Mouse (Mus musculus): ENCODE results near the gene Upk3bl.
A peak's percentile ranks its signal among the peaks of the same experiment; 100 is the strongest.
"Not testable (repeated sequence)": the region's sequence is repeated elsewhere in the genome, so short reads cannot be mapped to it uniquely, and the experiment has no call there.

Gene Upk3bl

GRCm38 (mm10) chr5:136045408-136045807 is 8.9 kb upstream of the Upk3bl start:
- peak; percentile 20 to 55 for DNase-seq (ENCODE audit: inconsistent age in 2 of 2, low spot score in 1 of 2)

DNA sequence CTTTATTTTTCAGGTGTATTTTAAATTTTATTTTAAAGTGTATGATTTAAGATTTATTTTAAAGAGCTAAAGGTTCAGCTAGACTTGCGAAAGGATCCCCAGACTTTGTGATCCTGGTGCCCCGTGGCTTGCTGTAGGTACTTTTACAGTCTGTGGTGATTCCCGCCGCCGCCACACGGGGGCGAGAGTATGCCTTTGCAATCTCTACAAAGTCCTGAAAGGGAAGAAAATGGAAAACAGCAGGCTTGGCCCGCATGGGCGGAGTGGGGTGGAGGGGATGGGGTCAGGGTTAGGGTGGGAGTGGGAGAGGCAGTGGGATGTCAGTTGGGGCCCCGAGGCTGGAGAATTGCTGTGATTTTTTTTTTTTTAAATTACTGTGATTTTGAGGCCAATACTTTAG is 8.3 kb upstream of the Upk3bl start:
- DNase-seq (ENCODE audit: inconsistent age in 2 of 2, low spot score in 1 of 2) = peak; percentile 79 to 94

DNA sequence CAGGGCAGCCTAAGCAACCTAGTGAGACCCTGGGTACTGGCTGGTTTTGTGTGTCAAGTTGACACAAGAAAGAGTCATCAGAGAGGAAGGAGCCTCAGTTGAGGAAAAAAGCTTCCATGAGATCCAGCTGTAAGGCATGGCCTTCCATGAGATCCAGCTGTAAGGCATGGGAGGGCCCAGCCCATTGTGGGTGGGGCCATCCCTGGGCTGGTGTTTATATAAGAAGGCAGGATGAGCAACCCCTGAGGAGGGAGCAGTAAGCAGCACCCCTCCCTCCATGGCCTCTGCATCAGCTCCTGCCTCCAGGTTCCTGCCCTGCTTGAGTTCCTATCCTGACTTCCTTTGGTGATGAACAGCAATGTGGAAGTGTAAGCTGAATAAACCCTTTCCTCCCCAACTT is 5.8 kb upstream of the Upk3bl start:
- not testable (repeated sequence) for DNase-seq (ENCODE audit: inconsistent age in 2 of 2, low spot score in 1 of 2)

DNA sequence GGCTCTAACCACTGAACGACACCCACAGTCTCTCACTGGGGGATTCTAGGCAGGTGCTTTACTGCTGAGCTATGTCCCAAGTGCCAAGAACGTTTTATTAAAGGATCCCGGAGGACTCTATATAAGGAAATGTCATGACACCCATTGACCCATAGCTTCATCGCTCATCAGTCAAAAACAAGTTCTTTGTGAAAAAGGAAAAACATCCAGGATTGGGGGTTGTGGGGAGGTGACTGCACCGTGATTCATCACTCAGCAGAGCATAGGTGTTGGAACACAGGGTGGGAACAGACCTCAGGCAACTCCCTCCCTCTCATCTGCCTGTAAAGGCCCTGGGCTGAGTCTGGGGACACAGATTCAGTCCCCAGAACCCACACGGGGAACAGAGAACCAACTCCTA is 4.4 kb upstream of the Upk3bl start:
- peak; percentile 25 to 61 for DNase-seq (ENCODE audit: inconsistent age in 2 of 2, low spot score in 1 of 2)

DNA sequence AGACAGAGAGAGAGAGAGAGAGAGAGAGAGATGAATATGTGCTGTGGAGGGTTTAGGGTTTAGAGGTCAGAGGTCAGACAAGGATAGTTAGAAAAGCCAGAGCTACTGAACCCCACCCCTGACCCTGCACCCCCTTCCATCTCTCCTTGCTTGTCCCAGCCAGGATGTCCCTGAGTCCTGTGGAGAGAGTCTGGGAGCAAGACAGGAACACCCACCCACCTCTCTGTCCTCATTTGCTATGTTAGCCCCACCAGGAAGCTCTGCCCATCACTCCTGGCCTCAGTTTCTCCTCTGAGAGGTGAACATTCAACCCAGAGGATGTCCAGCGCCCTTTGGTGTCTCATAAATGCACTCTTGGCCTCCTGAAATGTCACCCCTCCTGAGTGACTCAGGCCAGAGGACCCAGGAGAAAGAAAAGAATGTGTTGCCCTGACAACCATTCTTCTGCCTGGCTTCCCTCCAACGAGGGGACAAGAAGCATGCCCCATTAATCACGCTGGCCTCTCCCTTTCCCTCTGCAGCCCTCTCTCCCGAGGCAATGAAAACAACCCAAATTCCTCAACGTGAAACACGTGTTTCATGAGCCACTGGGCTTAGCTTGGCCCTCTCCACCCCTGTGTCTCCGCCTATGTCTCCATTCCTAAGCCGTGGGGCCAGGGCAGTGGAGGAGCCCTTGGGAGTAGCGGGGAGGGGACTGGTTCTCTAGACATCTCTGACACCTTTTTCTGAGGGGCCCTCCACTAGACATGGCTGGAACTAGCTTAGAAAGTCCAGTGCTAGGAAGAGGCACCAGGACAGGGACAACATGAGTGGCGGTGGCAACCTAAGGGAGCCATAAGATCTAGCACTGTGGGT is 2.8 kb upstream of the Upk3bl start:
- DNase-seq (ENCODE audit: inconsistent age in 2 of 2, low spot score in 1 of 2) = peak; percentile 89 to 93

DNA sequence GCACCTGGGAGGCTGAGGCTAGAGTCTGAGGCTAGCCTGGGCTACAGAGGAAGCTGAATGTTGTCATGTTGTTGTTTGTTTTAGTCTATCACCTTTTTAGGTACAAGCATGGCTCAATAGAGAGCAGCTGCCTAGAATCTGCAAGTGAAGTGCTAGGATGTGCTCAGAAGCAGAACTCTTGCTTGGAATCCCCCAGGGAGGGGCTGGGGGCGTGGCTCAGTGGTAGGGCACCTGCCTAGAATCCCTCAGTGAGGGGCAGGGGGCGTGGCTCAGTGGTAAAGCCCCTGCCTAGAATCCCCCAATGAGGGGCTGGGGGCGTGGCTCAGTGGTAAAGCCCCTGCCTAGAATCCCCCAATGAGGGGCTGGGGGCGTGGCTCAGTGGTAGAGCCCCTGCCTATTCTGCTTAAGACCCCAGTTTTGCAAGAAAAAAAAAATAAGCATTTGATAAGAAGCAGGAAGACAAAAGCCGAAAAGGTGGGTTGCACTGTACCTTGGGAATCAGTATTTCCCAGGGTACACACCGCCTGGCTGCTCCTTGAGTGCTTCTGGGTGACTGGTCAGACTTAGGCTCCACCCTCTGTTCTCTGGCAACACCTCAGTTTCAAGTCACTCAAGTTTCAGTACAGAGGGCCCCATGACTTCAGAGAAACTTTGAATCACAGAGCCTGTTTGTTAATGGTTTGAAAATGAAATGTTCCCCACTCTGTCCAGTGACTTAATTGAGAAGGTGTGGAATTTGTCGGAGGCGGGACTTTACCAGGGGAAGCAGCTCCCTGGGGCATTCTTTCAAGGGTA is 1.2 kb upstream of the Upk3bl start:
- DNase-seq (ENCODE audit: inconsistent age in 2 of 2, low spot score in 1 of 2) = peak in 1 of 2 experiments; percentile 49

GRCm38 (mm10) chr5:136056062-136056461 is 1.8 kb downstream of the Upk3bl start:
- no peak for DNase-seq (ENCODE audit: inconsistent age in 2 of 2, low spot score in 1 of 2)

- no peak for DNase-seq (ENCODE audit: inconsistent age in 2 of 2, low spot score in 1 of 2)
Measured at GRCm38 (mm10) chr5:136057085-136057484, 2.8 kb downstream of the Upk3bl start.

DNA sequence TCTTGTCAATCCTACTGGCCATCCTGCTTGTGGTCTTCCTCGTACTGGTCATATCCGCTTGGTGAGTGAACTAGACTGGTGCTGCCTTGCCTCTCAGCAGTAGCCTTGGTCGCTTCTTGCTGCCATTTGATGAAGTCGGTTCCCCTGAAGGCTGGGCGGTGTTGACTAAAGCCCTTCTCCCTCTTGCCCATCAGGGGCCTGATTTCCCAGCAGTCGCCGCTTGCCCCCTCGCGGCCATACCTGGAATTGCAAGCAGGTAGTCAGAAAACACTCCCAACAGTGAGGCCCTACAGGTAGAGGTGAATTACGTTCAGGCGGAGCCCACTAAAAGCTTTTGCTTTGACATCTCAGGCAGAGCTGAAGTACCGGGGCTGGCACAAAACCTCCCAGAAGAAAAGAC is 7.3 kb downstream of the Upk3bl start:
- DNase-seq (ENCODE audit: inconsistent age in 2 of 2, low spot score in 1 of 2) = peak; percentile 82 to 93

- no peak for DNase-seq (ENCODE audit: inconsistent age in 2 of 2, low spot score in 1 of 2)
Measured at GRCm38 (mm10) chr5:136063920-136064319, 9.6 kb downstream of the Upk3bl start.

DNA sequence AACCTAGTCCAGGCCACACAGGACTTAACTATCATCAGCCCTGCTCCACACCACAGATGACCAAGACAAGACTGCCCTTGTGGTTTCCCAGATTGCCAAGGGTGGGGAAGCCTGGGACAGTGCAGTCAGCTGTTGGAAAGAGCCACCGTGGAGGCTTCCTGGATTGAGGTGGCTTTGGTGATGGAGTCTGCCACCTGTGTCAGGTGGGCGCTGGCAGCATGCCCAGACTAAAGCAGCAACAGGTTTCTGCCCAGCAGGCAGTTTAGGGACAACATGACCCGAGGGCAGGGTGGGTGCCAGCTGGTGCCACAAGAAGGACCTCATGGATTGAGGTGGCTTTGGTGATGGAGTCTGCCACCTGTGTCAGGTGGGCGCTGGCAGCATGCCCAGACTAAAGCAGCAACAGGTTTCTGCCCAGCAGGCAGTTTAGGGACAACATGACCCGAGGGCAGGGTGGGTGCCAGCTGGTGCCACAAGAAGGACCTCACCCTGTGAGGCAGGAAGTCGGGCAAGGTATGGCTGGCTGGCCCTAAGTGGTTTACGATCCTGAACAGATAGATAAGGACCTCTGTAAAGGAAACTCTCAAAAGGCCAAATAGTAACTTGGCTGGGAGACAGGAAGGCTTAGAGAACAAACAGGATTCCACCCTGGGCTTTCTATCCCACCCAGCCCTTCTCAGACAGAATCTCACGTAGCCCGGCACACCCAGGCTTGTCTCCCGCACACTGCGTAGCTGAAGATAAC is 12.3 kb downstream of the Upk3bl start:
- not testable (repeated sequence) for DNase-seq (ENCODE audit: inconsistent age in 2 of 2, low spot score in 1 of 2)

- DNase-seq (ENCODE audit: inconsistent age in 2 of 2, low spot score in 1 of 2) = no peak
Measured at GRCm38 (mm10) chr5:136069411-136069810, 15.1 kb downstream of the Upk3bl start.

DNA sequence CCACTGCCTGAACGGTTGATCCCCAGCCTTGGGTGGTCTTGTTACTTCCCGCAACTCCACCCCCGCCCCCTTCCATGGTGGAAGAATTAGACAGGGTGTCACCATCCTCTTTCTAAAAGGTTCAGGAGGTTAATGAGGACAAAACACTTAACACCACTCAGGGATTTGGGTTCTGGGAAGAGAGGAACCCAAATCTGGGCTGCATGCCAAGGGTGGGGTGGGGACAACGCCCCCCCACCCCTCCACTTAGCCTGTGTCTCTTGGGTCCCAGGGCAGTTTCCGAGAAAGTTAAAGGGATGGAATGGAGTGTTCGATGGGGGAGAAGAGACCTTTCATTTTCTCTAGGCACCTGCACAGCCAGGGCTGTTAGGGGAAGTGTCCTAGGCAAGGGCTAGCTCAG is 18.8 kb downstream of the Upk3bl start:
- no peak for DNase-seq (ENCODE audit: inconsistent age in 2 of 2, low spot score in 1 of 2)

DNA sequence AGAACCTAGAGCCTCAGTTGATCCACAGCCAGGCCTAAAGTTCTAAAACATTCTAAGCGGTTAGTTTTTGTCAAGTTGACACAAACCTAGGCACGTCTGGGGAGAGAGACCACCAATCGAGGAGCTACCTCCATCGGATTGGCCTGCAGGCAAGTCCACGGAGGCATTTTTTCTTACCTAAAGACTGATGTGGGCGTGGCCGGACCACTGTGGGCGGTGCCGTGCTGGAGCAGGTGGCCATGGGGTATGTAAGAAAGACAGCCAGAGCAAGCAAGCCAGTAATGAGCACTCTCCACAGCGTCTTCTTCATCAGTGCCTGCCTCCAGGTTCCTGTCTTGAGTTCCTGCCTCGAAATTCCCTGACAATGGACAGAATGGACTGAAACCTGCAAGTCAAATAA is 19.2 kb downstream of the Upk3bl start:
- no peak for DNase-seq (ENCODE audit: inconsistent age in 2 of 2, low spot score in 1 of 2)

DNA sequence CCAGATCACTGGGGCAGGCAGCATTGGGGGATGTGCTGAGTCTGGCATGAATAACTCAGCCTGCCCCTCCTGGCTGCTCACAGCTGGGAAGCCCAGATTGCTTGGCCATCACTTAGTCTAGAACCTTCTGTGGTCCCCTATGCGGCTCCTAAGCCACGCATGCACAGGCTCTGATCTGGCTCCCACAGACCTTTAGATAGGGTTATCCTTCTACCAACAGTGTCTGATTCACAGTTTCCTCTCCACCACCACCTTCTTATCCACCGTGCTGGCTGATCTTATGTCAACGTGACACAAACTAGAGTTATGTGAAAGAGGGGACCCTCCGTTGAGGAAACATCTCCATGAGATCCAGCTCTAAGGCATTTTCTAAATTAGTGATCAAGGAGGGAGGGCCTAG is 20.8 kb downstream of the Upk3bl start:
- DNase-seq (ENCODE audit: inconsistent age in 2 of 2, low spot score in 1 of 2) = no peak

GRCm38 (mm10) chr5:136076284-136076683 is 22.0 kb downstream of the Upk3bl start:
- no peak for DNase-seq (ENCODE audit: inconsistent age in 2 of 2, low spot score in 1 of 2)

DNA sequence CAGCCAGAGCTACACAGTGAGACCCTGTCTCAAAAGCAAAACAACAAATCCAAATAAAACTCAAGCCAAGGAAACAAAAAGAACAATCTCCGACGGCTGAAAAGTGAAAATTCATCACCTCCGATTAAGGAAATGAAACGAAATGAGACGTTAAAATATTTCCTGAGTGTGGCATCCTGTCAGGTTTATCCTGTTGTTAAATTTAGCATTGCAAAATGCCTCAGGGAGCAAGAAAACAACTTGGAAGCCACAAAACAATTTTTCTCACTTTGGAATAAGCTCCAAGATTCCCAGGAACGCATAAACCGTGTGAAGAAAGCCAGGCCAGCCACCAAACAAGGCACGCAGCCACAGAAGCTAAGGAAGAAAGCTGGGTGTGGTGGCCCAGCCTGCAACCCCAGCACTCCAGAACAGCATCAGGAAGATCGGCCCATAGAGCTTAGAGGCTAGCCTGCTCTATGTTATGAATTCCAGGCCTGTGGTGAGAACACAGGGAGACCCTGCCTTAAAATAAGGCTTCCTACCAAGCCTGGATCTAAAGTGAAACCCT is 22.8 kb downstream of the Upk3bl start:
- DNase-seq (ENCODE audit: inconsistent age in 2 of 2, low spot score in 1 of 2) = peak in 1 of 2 experiments; percentile 47

DNA sequence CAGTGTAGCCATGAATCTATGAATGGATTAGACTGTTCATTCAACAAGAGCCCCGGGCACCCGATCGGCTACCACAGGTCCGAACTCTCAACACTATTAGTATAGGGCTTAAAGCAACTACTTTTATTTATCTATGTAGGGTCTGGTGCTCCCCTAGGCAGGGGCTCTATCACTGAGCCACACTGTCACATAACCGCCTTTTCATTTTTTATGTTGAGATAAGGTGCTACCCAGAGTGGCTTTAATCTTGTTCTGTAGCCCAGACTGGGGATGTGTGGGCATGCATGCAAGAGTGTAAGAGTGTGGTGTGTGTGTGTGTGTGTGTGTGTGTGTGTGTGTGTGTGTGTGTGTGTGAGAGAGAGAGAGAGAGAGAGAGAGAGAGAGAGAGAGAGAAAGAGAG is 23.8 kb downstream of the Upk3bl start:
- DNase-seq (ENCODE audit: inconsistent age in 2 of 2, low spot score in 1 of 2) = no peak

- DNase-seq (ENCODE audit: inconsistent age in 2 of 2, low spot score in 1 of 2) = no peak
Measured at GRCm38 (mm10) chr5:136082345-136082744, 28.1 kb downstream of the Upk3bl start.

DNA sequence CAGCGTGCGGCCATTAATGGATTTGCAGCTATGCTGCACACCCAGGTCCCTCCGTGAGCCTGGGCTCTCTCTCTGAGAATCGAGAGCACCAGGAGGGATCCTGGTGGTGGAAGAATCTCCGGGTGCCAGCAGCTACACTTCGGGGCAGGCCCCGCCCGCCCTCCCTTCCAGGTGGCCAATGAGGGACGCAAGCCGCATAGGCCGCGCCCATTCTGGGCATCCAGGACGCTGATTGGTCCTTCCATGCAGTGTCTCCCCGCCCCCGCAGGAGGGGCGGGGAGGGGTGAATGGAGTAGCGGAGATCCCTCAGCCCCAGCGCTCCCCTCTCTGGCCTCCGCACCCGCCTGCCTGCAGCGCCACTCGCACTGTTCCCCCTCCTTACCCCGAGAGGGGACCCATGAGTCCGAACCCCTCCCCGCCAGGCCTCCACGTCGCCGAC is 29.4 kb downstream of the Upk3bl start, which contains the start of gene Rasa4:
Gene Rasa4, plus strand, starts transcription at position 248 of the 439 bp plus-strand sequence.
- DNase-seq (ENCODE audit: inconsistent age in 2 of 2, low spot score in 1 of 2) = peak; percentile 95 to 97

All from adrenal gland, adult (tissue).